ENCODE assay signal across 21 mouse cellular contexts in genomic region chr6:120254640-120255039, GRCm38 (mm10). TPM values are rescaled to one million over a fixed set of nuclear protein-coding genes. Genes with fewer than 3 reads are reported as not detected.
DNase-seq lines count a peak whose midpoint lies in the region; ATAC-seq and TF ChIP-seq lines count a peak whose summit lies in the region.
"Had no signal": no experiment of that assay in that cellular context is flagged by ENCODE, and none has a peak within 500 bp of the region (broad histone marks: within the 10 kb centered on the region; RNA-seq: fewer than 3 reads in every experiment).

No protein-coding gene starts in this region.

- no peak overlapping the region for H3K4me2 ChIP-seq in lung, embryonic 14.5 days
- no peak overlapping the region for H3K4me2 ChIP-seq in kidney, embryonic 14.5 days (replicated peaks; ENCODE audit: low read depth, low read length)
- H3K4me2 ChIP-seq: embryonic facial prominence, embryonic 13.5 days; neural tube, embryonic 15.5 days had no signal

- no peak for TF ChIP-seq POLR2A in lung, adult 2 months (IDR thresholded peaks at IDR 0.05; ENCODE audit: borderline replicate concordance, extremely low read depth, low read depth, low read length)

- H3K27ac ChIP-seq in lung, embryonic 14.5 days (ENCODE audit: low read depth) = 0 out of 2 replicates have a peak overlapping the region, but pooled peaks have one; percentile 34
- peak overlapping the region; percentile 57 for H3K27ac ChIP-seq in kidney, embryonic 14.5 days (ENCODE audit: low read depth, low read length)
- H3K27ac ChIP-seq: embryonic facial prominence, embryonic 13.5 days; midbrain, embryonic 10.5 days; neural tube, embryonic 15.5 days had no signal

- DNase-seq in lung, embryonic 14.5 days = no peak
- DNase-seq in lung, adult 2 months = no peak
- peak; percentile 59 to 76 for DNase-seq in kidney, postnatal 4 days
- DNase-seq in spleen, postnatal 36 days (ENCODE audit: low spot score in 2 of 2) = no peak
- no peak for DNase-seq in ovary, postnatal 14 days (ENCODE audit: low spot score)
- no peak for DNase-seq in cerebellum, adult 11-12 months
- DNase-seq: adrenal gland, postnatal 36 days; cerebellum, adult 8-10 months; gastrocnemius, postnatal 10 days; heart, adult 18-20 months; layer of hippocampus, adult 9-11 months; lung, postnatal 36 days; right cerebral cortex, postnatal 4 days had no signal

- no peaks in the 10 kb centered on the region for H3K4me1 ChIP-seq in lung, embryonic 14.5 days (ENCODE audit: insufficient read depth)
- no peaks in the 10 kb centered on the region for H3K4me1 ChIP-seq in lung, adult 2 months (ENCODE audit: control insufficient read depth, insufficient read depth, low read length)
- peaks cover 2% of the 10 kb centered on the region; the same call in 1 of the 2 replicates for H3K4me1 ChIP-seq in kidney, embryonic 14.5 days (ENCODE audit: control insufficient read depth, insufficient read depth, low read length)
- H3K4me1 ChIP-seq: embryonic facial prominence, embryonic 13.5 days; neural tube, embryonic 15.5 days had no signal

- 34% methylated on average over 4 of the region's 4 CpGs for WGBS in lung, embryonic 14.5 days
- 48% methylated on average over 4 of the region's 4 CpGs for WGBS in lung, adult 2 months
- WGBS in kidney, embryonic 14.5 days = 40% methylated on average over 4 of the region's 4 CpGs

- ATAC-seq in lung, embryonic 14.5 days (ENCODE audit: insufficient read depth) = no peak
- ATAC-seq in kidney, embryonic 14.5 days (ENCODE audit: low FRiP score, low TSS enrichment) = peak; percentile 87
- ATAC-seq: activated CD4-positive, CD25-positive, alpha-beta regulatory T cell, adult 4 months had no signal

- no peak for TF ChIP-seq CTCF in lung, embryonic 14.5 days (IDR thresholded peaks at IDR 0.05; ENCODE audit: low read depth)
- TF ChIP-seq CTCF in lung, adult 2 months (IDR thresholded peaks at IDR 0.05; ENCODE audit: insufficient read depth, low read length) = no peak

- no peaks in the 10 kb centered on the region for H3K27me3 ChIP-seq in lung, embryonic 14.5 days (ENCODE audit: insufficient read depth, low read length)
- no peaks in the 10 kb centered on the region for H3K27me3 ChIP-seq in kidney, embryonic 14.5 days (ENCODE audit: control insufficient read depth, insufficient read depth, low read length)
- H3K27me3 ChIP-seq: embryonic facial prominence, embryonic 13.5 days; neural tube, embryonic 15.5 days had no signal

- no peaks in the 10 kb centered on the region for H3K36me3 ChIP-seq in lung, embryonic 14.5 days (ENCODE audit: insufficient read depth)
- H3K36me3 ChIP-seq in kidney, embryonic 14.5 days (ENCODE audit: control insufficient read depth, insufficient read depth, low read length) = no peaks in the 10 kb centered on the region
- H3K36me3 ChIP-seq: embryonic facial prominence, embryonic 13.5 days; midbrain, embryonic 10.5 days; neural tube, embryonic 15.5 days had no signal

- no peak overlapping the region for H3K9ac ChIP-seq in lung, embryonic 14.5 days
- H3K9ac ChIP-seq in kidney, embryonic 14.5 days (ENCODE audit: low read depth, low read length) = no peak overlapping the region
- H3K9ac ChIP-seq: embryonic facial prominence, embryonic 13.5 days; neural tube, embryonic 15.5 days had no signal

- no peak overlapping the region for H3K4me3 ChIP-seq in lung, embryonic 14.5 days (ENCODE audit: low read depth, low read length)
- no peak overlapping the region for H3K4me3 ChIP-seq in lung, adult 2 months (replicated peaks; ENCODE audit: extremely low read depth, low read depth, low read length)
- no peak overlapping the region for H3K4me3 ChIP-seq in kidney, embryonic 14.5 days (ENCODE audit: low read length)
- H3K4me3 ChIP-seq: embryonic facial prominence, embryonic 13.5 days; midbrain, embryonic 10.5 days; neural tube, embryonic 15.5 days had no signal

- no peaks in the 10 kb centered on the region for H3K9me3 ChIP-seq in lung, embryonic 14.5 days (ENCODE audit: low read depth, low read length)
- H3K9me3 ChIP-seq in kidney, embryonic 14.5 days (ENCODE audit: control insufficient read depth, low read length) = no peaks in the 10 kb centered on the region
- H3K9me3 ChIP-seq: embryonic facial prominence, embryonic 13.5 days; midbrain, embryonic 10.5 days; neural tube, embryonic 15.5 days had no signal

RNA-seq across cellular contexts. Expression of gene D330020A13Rik, which starts 39.5 kb away (rescaled TPM):
- not detected in 2 replicates for polyA plus RNA-seq in lung, embryonic 14.5 days (2014; fragmentation: Nextera tagmentation; extraction: Ambion mirVana)
- not detected in 2 replicates for polyA plus RNA-seq in lung, adult 2 months (2012; rRNA removed)
- 0.22 and 0.49 TPM in 2 replicates for polyA plus RNA-seq in kidney, embryonic 14.5 days (2014; fragmentation: Nextera tagmentation; extraction: Ambion mirVana)
- polyA plus RNA-seq: activated CD4-positive, CD25-positive, alpha-beta regulatory T cell, adult 4 months; cortical plate, adult 2 months; liver, embryonic 16.5 days; midbrain, embryonic 10.5 days; neural tube, embryonic 15.5 days had no signal

RNA-seq across cellular contexts. Expression of gene B4galnt3, which starts 39.7 kb away (rescaled TPM):
- polyA plus RNA-seq in lung, embryonic 14.5 days (2014; fragmentation: Nextera tagmentation; extraction: Ambion mirVana) = 0.08 and 0.09 TPM in 2 replicates
- polyA plus RNA-seq in lung, adult 2 months (2012; rRNA removed) = 0.19 and 0.39 TPM in 2 replicates
- polyA plus RNA-seq in kidney, embryonic 14.5 days (2014; fragmentation: Nextera tagmentation; extraction: Ambion mirVana) = 0.45 and 1.1 TPM in 2 replicates
- polyA plus RNA-seq: hindbrain, embryonic 11.5 days had no signal

Comparison
In these comparisons a context has a peak if more than half of its experiments do, and no peak if none do; other contexts are left out.
1. DNase-seq: peak in kidney, postnatal 4 days (2 of 2); none in lung, embryonic 14.5 days (single experiment), lung, adult 2 months (single experiment), spleen, postnatal 36 days (0 of 2), ovary, postnatal 14 days (single experiment) and cerebellum, adult 11-12 months (single experiment).